Mouse (Mus musculus): ENCODE data around the gene Gucd1.
"Not testable (repeated sequence)": the region's sequence is repeated elsewhere in the genome, so short reads cannot be mapped to it uniquely, and the experiment has no call there.

Gene Gucd1

GRCm38 (mm10) chr10:75373655-75374351 lies 144.0 kb downstream of the Gucd1 start:
- not testable (repeated sequence) for DNase-seq (ENCODE audit: low read depth, low spot score)

GRCm38 (mm10) chr10:75365231-75365633 lies 152.5 kb downstream of the Gucd1 start:
- DNase-seq (ENCODE audit: low read depth, low spot score), result peak; percentile 84

GRCm38 (mm10) chr10:75364796-75365195 lies 153.0 kb downstream of the Gucd1 start:
- DNase-seq (ENCODE audit: low read depth, low spot score), result no peak

GRCm38 (mm10) chr10:75364214-75364690 lies 153.5 kb downstream of the Gucd1 start:
- DNase-seq (ENCODE audit: low read depth, low spot score), result peak; percentile 28

- DNase-seq (ENCODE audit: low read depth, low spot score), result no peak
Observed at GRCm38 (mm10) chr10:75355341-75355740, 162.4 kb downstream of the Gucd1 start.

- not testable (repeated sequence) for DNase-seq (ENCODE audit: low read depth, low spot score)
Observed at GRCm38 (mm10) chr10:75353838-75354241, 163.9 kb downstream of the Gucd1 start.

- no peak for DNase-seq (ENCODE audit: low read depth, low spot score)
Observed at GRCm38 (mm10) chr10:75352541-75352940, 165.2 kb downstream of the Gucd1 start.

- no peak for DNase-seq (ENCODE audit: low read depth, low spot score)
Observed at GRCm38 (mm10) chr10:75350564-75350963, 167.2 kb downstream of the Gucd1 start.

- no peak for DNase-seq (ENCODE audit: low read depth, low spot score)
Observed at GRCm38 (mm10) chr10:75345265-75345664, 172.5 kb downstream of the Gucd1 start.

GRCm38 (mm10) chr10:75344563-75344962 lies 173.2 kb downstream of the Gucd1 start:
- not testable (repeated sequence) for DNase-seq (ENCODE audit: low read depth, low spot score)

- DNase-seq (ENCODE audit: low read depth, low spot score), result no peak
Observed at GRCm38 (mm10) chr10:75341936-75342335, 175.8 kb downstream of the Gucd1 start.

GRCm38 (mm10) chr10:75339377-75339776 lies 178.4 kb downstream of the Gucd1 start:
- no peak for DNase-seq (ENCODE audit: low read depth, low spot score)

GRCm38 (mm10) chr10:75338852-75339251 lies 178.9 kb downstream of the Gucd1 start:
- no peak for DNase-seq (ENCODE audit: low read depth, low spot score)

- DNase-seq (ENCODE audit: low read depth, low spot score), result no peak
Observed at GRCm38 (mm10) chr10:75337231-75337630, 180.5 kb downstream of the Gucd1 start.

- no peak for DNase-seq (ENCODE audit: low read depth, low spot score)
Observed at GRCm38 (mm10) chr10:75335075-75335474, 182.7 kb downstream of the Gucd1 start.

GRCm38 (mm10) chr10:75334175-75334574 lies 183.6 kb downstream of the Gucd1 start:
- DNase-seq (ENCODE audit: low read depth, low spot score), result no peak

GRCm38 (mm10) chr10:75333176-75333776 lies 184.5 kb downstream of the Gucd1 start:
- DNase-seq (ENCODE audit: low read depth, low spot score), result no peak

GRCm38 (mm10) chr10:75332268-75332667 lies 185.5 kb downstream of the Gucd1 start:
- DNase-seq (ENCODE audit: low read depth, low spot score), result no peak

- no peak for DNase-seq (ENCODE audit: low read depth, low spot score)
Observed at GRCm38 (mm10) chr10:75328201-75328704, 189.5 kb downstream of the Gucd1 start.

GRCm38 (mm10) chr10:75327081-75327480 lies 190.7 kb downstream of the Gucd1 start:
- DNase-seq (ENCODE audit: low read depth, low spot score), result no peak

- peak; percentile 91 for DNase-seq (ENCODE audit: low read depth, low spot score)
Observed at GRCm38 (mm10) chr10:75326553-75326952, 191.2 kb downstream of the Gucd1 start.

- no peak for DNase-seq (ENCODE audit: low read depth, low spot score)
Observed at GRCm38 (mm10) chr10:75325821-75326220, 192.0 kb downstream of the Gucd1 start.

GRCm38 (mm10) chr10:75324391-75324790 lies 193.4 kb downstream of the Gucd1 start:
- DNase-seq (ENCODE audit: low read depth, low spot score), result no peak
